Mouse (Mus musculus): ENCODE results near the gene Dok5. TPM values are rescaled to one million over a fixed set of nuclear protein-coding genes. Genes with fewer than 3 reads are reported as not detected.

Dok5 gene
- polyA plus RNA-seq, 1 experiment from 2014 or later = 6.1 TPM

DNA sequence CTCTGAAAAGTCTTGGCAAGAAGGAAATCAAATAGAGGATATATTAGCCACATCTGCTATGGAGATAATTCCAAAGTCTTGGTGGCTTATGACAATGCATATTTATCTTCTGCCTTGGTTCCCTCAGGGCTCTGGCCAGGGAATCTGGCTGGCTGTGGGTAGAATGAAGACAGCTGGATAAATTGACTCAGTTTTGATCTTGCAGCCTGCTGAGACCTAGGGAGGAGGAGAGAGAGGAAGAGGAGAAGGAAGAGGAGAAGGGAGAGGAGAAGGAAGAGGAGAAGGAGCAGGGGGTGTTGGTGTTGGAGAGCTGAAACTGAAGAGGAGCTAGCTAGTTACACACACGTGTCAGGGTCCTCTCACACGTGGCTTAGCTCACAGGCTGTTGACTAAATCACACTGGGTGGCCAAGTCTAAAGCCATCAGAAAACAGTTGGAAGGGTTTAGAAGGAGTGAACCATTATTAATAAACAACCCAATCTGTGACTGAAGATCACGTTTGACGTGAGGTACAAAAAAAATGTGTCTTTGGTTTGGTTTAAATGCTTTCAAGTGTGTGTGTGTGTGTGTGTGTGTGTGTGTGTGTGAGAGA, 85.6 kb downstream of the Dok5 start:
- 85% methylated on average over 4 of the region's 4 CpGs for WGBS
- no peak overlapping the region for H3K4me3 ChIP-seq
- H3K4me1 ChIP-seq = no peaks in the 10 kb centered on the region
- no peaks in the 10 kb centered on the region for H3K36me3 ChIP-seq (replicated peaks)
- H3K9me3 ChIP-seq = 0 out of 2 replicates have a peak, but pooled peaks cover 8% of the 10 kb centered on the region
- DNase-seq (ENCODE audit: extremely low spot score, low spot score) = no peak
- no peak overlapping the region for H3K27ac ChIP-seq
- no peaks in the 10 kb centered on the region for H3K27me3 ChIP-seq (ENCODE audit: poor library complexity, severe bottlenecking)

- Histone ChIP-seq H3K27me3 (ENCODE audit: poor library complexity, severe bottlenecking) (no peaks in the 10 kb centered on the region), H3K36me3 (replicated peaks) (no peaks in the 10 kb centered on the region), H3K4me3 (no peak overlapping the region), H3K4me1 (0 out of 2 replicates have a peak, but pooled peaks cover 7% of the 10 kb centered on the region), H3K27ac (no peak overlapping the region), H3K9me3 (no peaks in the 10 kb centered on the region)
- no peak for DNase-seq (ENCODE audit: extremely low spot score, low spot score)
- whole genome bisulfite sequencing = 87% methylated on average over 17 of the region's 17 CpGs
Measured at GRCm38 (mm10) chr2:170826821-170827441, 95.3 kb downstream of the Dok5 start.

DNA sequence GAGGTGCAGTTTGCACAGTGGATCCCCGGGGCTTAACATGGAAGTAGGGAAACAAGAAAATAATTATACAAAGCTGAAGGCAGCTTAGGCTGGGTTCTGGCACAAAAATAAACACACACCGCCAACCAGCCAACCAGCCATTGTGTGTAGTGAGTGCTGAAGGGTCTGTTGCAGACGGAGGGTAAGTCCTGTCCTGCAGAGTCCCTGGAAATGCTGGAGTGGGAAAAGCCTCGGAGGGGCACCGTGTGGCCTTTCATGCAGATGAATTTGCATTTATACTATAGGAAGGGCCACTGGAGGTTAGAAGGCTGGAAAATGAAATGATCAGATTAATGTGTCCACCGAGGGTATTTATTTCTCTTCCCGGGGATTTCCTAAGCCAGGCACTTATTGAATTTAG, 97.2 kb downstream of the Dok5 start:
- Histone ChIP-seq H3K4me1 (0 out of 2 replicates have a peak, but pooled peaks cover 7% of the 10 kb centered on the region), H3K27ac (no peak overlapping the region), H3K27me3 (ENCODE audit: poor library complexity, severe bottlenecking) (peaks cover 3% of the 10 kb centered on the region; the same call in 1 of the 2 replicates), H3K4me3 (no peak overlapping the region), H3K36me3 (replicated peaks) (no peaks in the 10 kb centered on the region), H3K9me3 (no peaks in the 10 kb centered on the region)
- WGBS = 75% methylated on average over 7 of the region's 7 CpGs
- DNase-seq (ENCODE audit: extremely low spot score, low spot score) = no peak

DNA sequence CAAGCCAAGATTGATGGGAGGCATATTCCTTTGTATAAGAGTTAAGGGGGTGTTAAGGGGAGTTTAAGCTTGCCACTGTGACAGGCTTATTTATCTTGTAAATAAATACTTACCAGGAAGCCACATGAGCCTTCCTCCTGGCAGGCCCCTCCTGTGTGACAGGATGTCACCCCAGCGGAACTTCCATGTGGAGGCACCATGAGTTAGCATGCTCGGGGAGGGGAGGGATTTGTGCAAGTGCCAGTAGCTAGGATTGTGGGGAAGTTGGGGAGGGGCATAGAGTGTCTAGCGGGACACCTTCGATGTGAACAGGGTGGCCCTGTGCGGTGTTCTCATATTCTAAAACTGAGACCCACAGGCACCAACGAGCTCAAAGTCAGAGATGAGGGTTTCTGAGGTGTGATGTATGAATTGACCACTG, 97.6 kb downstream of the Dok5 start:
- no peak for DNase-seq (ENCODE audit: extremely low spot score, low spot score)
- Histone ChIP-seq H3K27ac (no peak overlapping the region), H3K36me3 (replicated peaks) (no peaks in the 10 kb centered on the region), H3K9me3 (no peaks in the 10 kb centered on the region), H3K27me3 (ENCODE audit: poor library complexity, severe bottlenecking) (peaks cover 4% of the 10 kb centered on the region; the same call in 1 of the 2 replicates), H3K4me3 (no peak overlapping the region), H3K4me1 (0 out of 2 replicates have a peak, but pooled peaks cover 7% of the 10 kb centered on the region)
- 87% methylated on average over 6 of the region's 6 CpGs for WGBS

DNA sequence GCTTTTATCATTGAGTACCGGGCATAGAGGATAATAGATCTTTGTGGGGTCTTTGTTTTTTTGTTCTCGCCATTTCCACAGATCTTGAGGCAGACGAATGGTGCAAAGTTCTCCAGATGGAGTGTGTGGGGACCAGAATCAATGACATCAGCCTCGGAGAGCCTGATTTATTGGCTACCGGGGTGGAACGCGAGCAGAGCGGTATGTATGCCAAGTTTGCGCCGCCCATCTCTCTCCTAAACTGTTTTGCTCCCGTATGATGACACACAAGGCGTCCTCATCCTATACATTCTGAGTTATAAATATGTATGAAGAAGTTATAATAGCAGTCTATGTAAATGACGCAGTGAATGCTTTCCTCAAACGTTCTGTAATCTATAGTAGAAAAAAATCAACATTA, 98.4 kb downstream of the Dok5 start:
- Histone ChIP-seq H3K36me3 (replicated peaks) (no peaks in the 10 kb centered on the region), H3K4me1 (0 out of 2 replicates have a peak, but pooled peaks cover 7% of the 10 kb centered on the region), H3K27ac (no peak overlapping the region), H3K9me3 (no peaks in the 10 kb centered on the region), H3K4me3 (no peak overlapping the region), H3K27me3 (ENCODE audit: poor library complexity, severe bottlenecking) (peaks cover 11% of the 10 kb centered on the region)
- WGBS = 92% methylated on average over 14 of the region's 14 CpGs
- DNase-seq (ENCODE audit: extremely low spot score, low spot score) = no peak

- Histone ChIP-seq H3K27me3 (ENCODE audit: poor library complexity, severe bottlenecking) (peaks cover 63% of the 10 kb centered on the region), H3K36me3 (replicated peaks) (no peaks in the 10 kb centered on the region), H3K4me1 (peaks cover 31% of the 10 kb centered on the region), H3K4me3 (no peak overlapping the region), H3K9me3 (no peaks in the 10 kb centered on the region), H3K27ac (no peak overlapping the region)
- DNase-seq (ENCODE audit: extremely low spot score, low spot score) = no peak
- 67% methylated on average over 10 of the region's 10 CpGs for WGBS
Measured at GRCm38 (mm10) chr2:170836862-170837261, 105.3 kb downstream of the Dok5 start.

GRCm38 (mm10) chr2:170837363-170837762, 105.8 kb downstream of the Dok5 start:
- WGBS = 85% methylated on average over 11 of the region's 11 CpGs

GRCm38 (mm10) chr2:170837824-170838557, 106.4 kb downstream of the Dok5 start:
- H3K9me3 ChIP-seq = no peaks in the 10 kb centered on the region
- H3K4me3 ChIP-seq = no peak overlapping the region
- H3K27ac ChIP-seq = peak overlapping the region; percentile 74
- peaks cover 67% of the 10 kb centered on the region for H3K27me3 ChIP-seq (ENCODE audit: poor library complexity, severe bottlenecking)
- H3K36me3 ChIP-seq (replicated peaks) = no peaks in the 10 kb centered on the region
- peak; percentile 74 for DNase-seq (ENCODE audit: extremely low spot score, low spot score)
- 25% methylated on average over 12 of the region's 12 CpGs for WGBS
- peaks cover 31% of the 10 kb centered on the region for H3K4me1 ChIP-seq

More at GRCm38 (mm10) chr2:170837363-170837762, 105.8 kb downstream of the Dok5 start:
- Histone ChIP-seq H3K36me3 (replicated peaks) (no peaks in the 10 kb centered on the region), H3K27me3 (ENCODE audit: poor library complexity, severe bottlenecking) (peaks cover 64% of the 10 kb centered on the region), H3K27ac (no peak overlapping the region), H3K9me3 (no peaks in the 10 kb centered on the region), H3K4me3 (no peak overlapping the region), H3K4me1 (peaks cover 31% of the 10 kb centered on the region)
- DNase-seq (ENCODE audit: extremely low spot score, low spot score) = no peak

- Histone ChIP-seq H3K9me3 (no peaks in the 10 kb centered on the region), H3K36me3 (replicated peaks) (no peaks in the 10 kb centered on the region), H3K4me3 (no peak overlapping the region), H3K27me3 (ENCODE audit: poor library complexity, severe bottlenecking) (peaks cover 42% of the 10 kb centered on the region), H3K27ac (no peak overlapping the region), H3K4me1 (peaks cover 47% of the 10 kb centered on the region)
- no peak for DNase-seq (ENCODE audit: extremely low spot score, low spot score)
- 84% methylated on average over 13 of the region's 13 CpGs for WGBS
Measured at GRCm38 (mm10) chr2:170841441-170841965, 109.9 kb downstream of the Dok5 start.

- Histone ChIP-seq H3K27me3 (ENCODE audit: poor library complexity, severe bottlenecking) (peaks cover 15% of the 10 kb centered on the region), H3K4me1 (peaks cover 32% of the 10 kb centered on the region), H3K4me3 (no peak overlapping the region), H3K9me3 (peaks cover 7% of the 10 kb centered on the region; the same call in 1 of the 2 replicates), H3K36me3 (replicated peaks) (no peaks in the 10 kb centered on the region), H3K27ac (no peak overlapping the region)
- no peak for DNase-seq (ENCODE audit: extremely low spot score, low spot score)
- 90% methylated on average over 10 of the region's 10 CpGs for WGBS
Measured at GRCm38 (mm10) chr2:170845511-170845910, 113.9 kb downstream of the Dok5 start.

GRCm38 (mm10) chr2:170850058-170850457, 118.5 kb downstream of the Dok5 start:
- Histone ChIP-seq H3K4me3 (no peak overlapping the region), H3K27me3 (ENCODE audit: poor library complexity, severe bottlenecking) (no peaks in the 10 kb centered on the region), H3K9me3 (peaks cover 8% of the 10 kb centered on the region; the same call in 1 of the 2 replicates), H3K36me3 (replicated peaks) (no peaks in the 10 kb centered on the region), H3K27ac (no peak overlapping the region), H3K4me1 (peaks cover 27% of the 10 kb centered on the region)
- 96% methylated on average over 4 of the region's 4 CpGs for WGBS
- no peak for DNase-seq (ENCODE audit: extremely low spot score, low spot score)

GRCm38 (mm10) chr2:170852337-170852736, 120.7 kb downstream of the Dok5 start:
- WGBS = 93% methylated on average over 6 of the region's 6 CpGs
- peaks cover 25% of the 10 kb centered on the region for H3K4me1 ChIP-seq
- peaks cover 8% of the 10 kb centered on the region; the same call in 1 of the 2 replicates for H3K9me3 ChIP-seq
- no peak for DNase-seq (ENCODE audit: extremely low spot score, low spot score)
- H3K4me3 ChIP-seq = no peak overlapping the region
- no peaks in the 10 kb centered on the region for H3K36me3 ChIP-seq (replicated peaks)
- H3K27me3 ChIP-seq (ENCODE audit: poor library complexity, severe bottlenecking) = no peaks in the 10 kb centered on the region
- no peak overlapping the region for H3K27ac ChIP-seq

Measured in forebrain, embryonic 10.5 days (tissue).